Mouse (Mus musculus) brain, embryonic 14.5 days (tissue): ENCODE results near the gene Rxra.

ENCODE experiments used
- CTCF ChIP-seq: fragments of 200-500 bp; IDR thresholded peaks from 2 replicates; pipeline ENCODE4 v1.5.1; 2012; ENCODE audit warnings: inconsistent platforms, mild to moderate bottlenecking, moderate library complexity, borderline replicate concordance; ENCODE audit not compliant: insufficient read depth, insufficient read length; ENCODE audit errors: extremely low read depth
- POLR2A ChIP-seq: fragments of 200-500 bp; IDR thresholded peaks from 2 replicates; pipeline ENCODE4 v1.6.1; 2012; ENCODE audit warnings: mild to moderate bottlenecking, inconsistent platforms, borderline replicate concordance; ENCODE audit not compliant: poor library complexity, insufficient read depth, insufficient read length, severe bottlenecking; ENCODE audit errors: extremely low read depth

DNA sequence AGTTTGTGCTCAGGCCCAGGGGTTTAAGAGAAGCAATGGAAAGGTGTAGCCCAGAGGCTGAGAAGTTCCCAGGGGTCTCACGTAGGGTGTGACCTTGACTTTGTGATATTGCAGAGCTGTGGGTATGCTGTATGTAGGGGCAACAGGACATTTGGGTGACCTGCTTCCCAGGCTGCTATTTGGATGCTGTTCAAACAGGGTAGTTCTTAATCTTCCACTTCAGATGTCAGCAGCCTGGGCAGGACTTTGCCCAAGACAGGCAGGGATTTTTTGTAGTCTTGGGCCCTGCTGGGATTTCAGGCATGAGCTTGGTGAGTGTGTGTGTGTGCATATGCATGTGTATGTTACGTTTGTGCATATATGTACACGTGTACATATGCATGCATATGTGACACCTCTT, 28.4 kb downstream of the Rxra start:
- TF ChIP-seq POLR2A (no peak), CTCF (no peak)
